Mouse (Mus musculus): ENCODE results near the gene Fcf1.

GRCm38 (mm10) chr12:84995112-84995761 is 24.5 kb downstream of the Fcf1 start:
- TF ChIP-seq CTCF (IDR thresholded peaks at IDR 0.05; ENCODE audit: control insufficient read depth, insufficient read depth, insufficient replicate concordance, low read depth, low read length) (no peak), POLR2A (IDR thresholded peaks at IDR 0.05; ENCODE audit: control insufficient read depth, low read depth, low read length) (no peak)

Data from testis, adult 2 months (tissue).